Mouse (Mus musculus) neural tube, embryonic 11.5 days (tissue): ENCODE data around the gene Ptprd. TPM values are rescaled to one million over a fixed set of nuclear protein-coding genes. Genes with fewer than 3 reads are reported as not detected.

Source experiments
- ATAC-seq: fragments of 200-750 bp; cut with Nextera tagmentation; 2 replicates; pipeline ENCODE4 v1.8.0; 2017; ENCODE audit warnings: moderate number of reproducible peaks, mild to moderate bottlenecking, moderate TSS enrichment, moderate library complexity; ENCODE audit not compliant: insufficient read depth, low FRiP score, low TSS enrichment
- DNase-seq: peaks from one replicate; pipeline ENCODE4 v3.0.0-alpha.2; 2015; ENCODE audit warnings: low spot score
- H3K27ac ChIP-seq: fragments of 300-500 bp; sonication (generic); 2 replicates; pipeline ENCODE4 v1.5.1; 2014; ENCODE audit warnings: low read depth, mild to moderate bottlenecking, low read length
- H3K27me3 ChIP-seq: fragments of 300-500 bp; sonication (generic); 2 replicates; pipeline ENCODE4 v1.6.1; 2014; ENCODE audit warnings: mild to moderate bottlenecking, low read length, mixed read lengths; ENCODE audit not compliant: control insufficient read depth, insufficient read depth
- H3K36me3 ChIP-seq: fragments of 300-500 bp; sonication (generic); 2 replicates; pipeline ENCODE4 v1.6.1; 2014; ENCODE audit warnings: mild to moderate bottlenecking, low read length, moderate library complexity, mixed read lengths; ENCODE audit not compliant: control insufficient read depth, insufficient read depth
- H3K4me1 ChIP-seq: fragments of 300-500 bp; sonication (generic); 2 replicates; pipeline ENCODE4 v1.6.1; 2014; ENCODE audit warnings: low read length, mixed read lengths; ENCODE audit not compliant: control insufficient read depth, insufficient read depth
- H3K4me2 ChIP-seq: fragments of 300-500 bp; sonication (generic); 2 replicates; pipeline ENCODE4 v1.6.1; 2014; ENCODE audit warnings: low read depth, mild to moderate bottlenecking, moderate library complexity
- H3K4me3 ChIP-seq: fragments of 300-500 bp; sonication (generic); 2 replicates; pipeline ENCODE4 v1.5.1; 2014; ENCODE audit warnings: low read depth, low read length
- H3K9ac ChIP-seq: fragments of 300-500 bp; sonication (generic); 2 replicates; pipeline ENCODE4 v1.6.1; 2014; ENCODE audit warnings: mild to moderate bottlenecking, low read length
- H3K9me3 ChIP-seq: fragments of 300-500 bp; sonication (generic); 2 replicates; pipeline ENCODE4 v1.6.1; 2016; ENCODE audit warnings: low read length; ENCODE audit not compliant: control insufficient read depth
- WGBS: fragments of 180-500 bp; shearing (Covaris S2); extraction: QIAGEN DNeasy Blood & Tissue Kit; methylation state at CpG from one replicate; pipeline ENCODE4 v1.1.7; 2014; 5-methylcytosine and 5-hydroxymethylcytosine counted together
- polyA plus RNA-seq: library from polyadenylated mRNA; unstranded; fragments of >200 nt; fragmentation: Nextera tagmentation; extraction: Ambion mirVana; gene quantifications from 2 replicates; pipeline ENCODE4 v1.2.1, GENCODE M21; 2014

Gene Ptprd
- polyA plus RNA-seq, 1 experiment from 2014 or later, result 41.2 TPM

DNA sequence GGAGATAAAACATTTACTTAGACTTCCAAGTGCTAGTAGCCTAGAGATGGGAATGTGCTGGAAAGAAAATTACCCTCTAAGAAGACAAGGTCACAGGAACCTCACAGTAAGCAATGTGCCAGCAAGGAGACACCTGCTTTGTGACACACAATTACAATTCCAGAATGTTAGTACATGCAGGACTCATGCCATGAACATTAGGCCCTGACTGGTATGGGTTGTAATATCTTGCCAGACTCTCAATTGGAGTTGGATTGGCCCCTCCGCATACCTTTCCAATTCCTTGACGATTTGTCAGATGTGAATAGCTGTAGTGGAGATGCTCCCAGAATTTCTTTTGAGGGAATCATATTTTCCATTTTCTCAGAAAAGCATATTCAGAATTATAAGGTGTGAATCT is 547.0 kb downstream of the Ptprd start:
- no peak overlapping the region for H3K27ac ChIP-seq
- no peaks in the 10 kb centered on the region for H3K36me3 ChIP-seq
- H3K9ac ChIP-seq, result no peak overlapping the region
- no peak for DNase-seq
- H3K9me3 ChIP-seq, result no peaks in the 10 kb centered on the region
- no peak overlapping the region for H3K4me3 ChIP-seq
- H3K4me1 ChIP-seq, result no peaks in the 10 kb centered on the region
- ATAC-seq, result no peak
- H3K4me2 ChIP-seq, result no peak overlapping the region
- H3K27me3 ChIP-seq, result no peaks in the 10 kb centered on the region
- WGBS, result 94% methylated on average over 2 of the region's 2 CpGs

DNA sequence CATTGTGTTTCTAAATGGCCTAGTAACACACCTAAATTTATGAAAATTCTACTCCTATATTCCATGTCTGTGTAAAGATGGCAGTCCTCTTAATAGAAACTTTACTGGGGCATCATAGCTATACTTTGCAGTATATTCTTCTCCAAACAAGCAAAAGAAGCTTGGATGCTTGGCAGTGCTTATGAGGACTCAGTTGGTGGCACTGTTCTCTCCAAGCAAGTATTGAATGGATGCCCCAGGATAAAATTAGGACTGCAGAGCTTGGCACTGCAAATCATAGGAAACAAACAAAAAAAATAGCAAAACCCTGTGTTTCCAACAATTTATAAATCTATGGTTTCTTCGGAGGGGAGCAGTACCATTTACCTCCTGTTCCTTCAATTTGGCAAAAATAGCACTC is 549.5 kb downstream of the Ptprd start:
- no peak for ATAC-seq
- DNase-seq, result no peak
- H3K4me3 ChIP-seq, result no peak overlapping the region
- H3K27me3 ChIP-seq, result no peaks in the 10 kb centered on the region
- WGBS, result 95% methylated on average over 1 of the region's 1 CpGs
- H3K9ac ChIP-seq, result no peak overlapping the region
- no peaks in the 10 kb centered on the region for H3K36me3 ChIP-seq
- no peaks in the 10 kb centered on the region for H3K9me3 ChIP-seq
- no peak overlapping the region for H3K4me2 ChIP-seq
- H3K27ac ChIP-seq, result no peak overlapping the region
- H3K4me1 ChIP-seq, result no peaks in the 10 kb centered on the region

DNA sequence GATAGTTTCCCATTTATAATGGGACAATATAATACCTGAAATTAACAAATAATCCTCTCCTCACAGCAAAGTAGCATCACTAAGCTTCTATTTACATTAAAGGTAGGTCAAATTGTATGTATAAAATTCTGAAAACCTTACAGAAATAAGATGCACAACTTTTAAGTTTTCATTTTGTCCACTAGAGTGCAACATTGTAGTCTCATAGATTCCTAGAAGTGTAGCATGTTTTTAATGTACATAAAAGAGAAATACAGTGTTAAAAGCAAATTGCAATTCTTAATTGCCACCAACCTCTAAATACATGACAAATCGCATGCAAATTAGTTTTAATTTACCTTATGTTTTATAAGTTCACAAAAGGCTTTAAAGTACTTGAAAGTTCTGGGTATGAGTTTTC is 556.1 kb downstream of the Ptprd start:
- no peak overlapping the region for H3K4me2 ChIP-seq
- H3K36me3 ChIP-seq, result no peaks in the 10 kb centered on the region
- DNase-seq (no peak), ATAC-seq (no peak)
- 81% methylated on average over 1 of the region's 1 CpGs for WGBS
- no peak overlapping the region for H3K9ac ChIP-seq
- H3K27ac ChIP-seq, result no peak overlapping the region
- H3K4me1 ChIP-seq, result no peaks in the 10 kb centered on the region
- H3K27me3 ChIP-seq, result no peaks in the 10 kb centered on the region
- H3K4me3 ChIP-seq, result no peak overlapping the region
- H3K9me3 ChIP-seq, result no peaks in the 10 kb centered on the region

DNA sequence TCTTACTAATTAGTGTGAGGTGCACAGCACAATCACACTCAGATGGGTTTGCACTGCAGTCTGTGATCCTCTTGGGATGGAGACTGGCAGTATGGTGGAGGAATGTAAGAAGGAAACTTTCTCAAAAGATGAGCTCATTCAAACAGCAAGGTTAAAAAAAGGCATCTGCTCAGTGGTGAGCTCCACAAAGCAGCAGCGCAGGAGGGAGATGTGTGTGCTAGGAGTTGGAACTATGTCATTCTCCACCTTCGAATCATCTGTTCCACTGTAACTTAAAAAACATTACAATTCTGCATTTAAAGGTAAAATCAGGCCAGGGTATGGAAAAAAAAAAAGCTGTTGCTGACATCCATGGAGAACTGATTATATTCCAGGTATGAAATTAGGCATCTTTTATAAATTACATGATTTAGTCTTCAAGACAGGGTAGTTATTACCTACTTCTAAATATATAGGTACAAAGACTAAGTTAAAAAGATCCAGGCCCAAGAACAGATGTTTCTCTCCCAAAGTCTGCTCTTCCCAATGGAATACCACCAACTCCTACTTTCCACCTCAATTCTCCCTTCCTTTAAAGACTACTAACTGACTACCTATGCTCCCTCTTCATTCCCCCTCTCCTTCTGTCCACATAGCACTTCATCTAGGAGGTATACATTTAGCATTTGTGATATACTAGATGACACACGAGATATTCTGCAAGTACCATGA is 562.0 kb downstream of the Ptprd start:
- Histone ChIP-seq H3K27me3 (no peaks in the 10 kb centered on the region), H3K4me3 (no peak overlapping the region), H3K27ac (no peak overlapping the region), H3K4me1 (no peaks in the 10 kb centered on the region), H3K36me3 (no peaks in the 10 kb centered on the region), H3K9ac (no peak overlapping the region), H3K4me2 (no peak overlapping the region), H3K9me3 (no peaks in the 10 kb centered on the region)
- 89% methylated on average over 3 of the region's 3 CpGs for WGBS
- ATAC-seq (no peak), DNase-seq (no peak)

DNA sequence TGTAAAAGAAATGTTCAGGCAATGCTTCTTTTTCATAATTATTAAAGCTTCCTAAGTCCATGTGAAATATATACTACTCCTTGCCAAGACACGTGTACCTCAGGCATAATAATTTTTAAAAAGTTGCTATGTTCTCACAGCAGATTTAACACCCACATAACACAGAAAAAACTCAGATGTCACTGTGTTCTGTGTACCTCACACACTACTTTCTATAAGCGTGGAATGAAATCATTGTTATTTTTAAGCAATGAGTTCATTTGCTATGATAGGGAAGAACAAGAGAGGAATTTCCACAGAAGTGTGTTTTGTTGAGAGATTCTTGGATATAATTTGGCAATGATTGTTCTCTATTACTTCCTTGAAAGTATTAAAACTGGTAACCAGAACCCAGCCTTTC is 562.9 kb downstream of the Ptprd start:
- no peak overlapping the region for H3K4me3 ChIP-seq
- H3K4me1 ChIP-seq, result no peaks in the 10 kb centered on the region
- no peak for ATAC-seq
- no peak overlapping the region for H3K4me2 ChIP-seq
- DNase-seq, result no peak
- H3K9ac ChIP-seq, result no peak overlapping the region
- no peaks in the 10 kb centered on the region for H3K9me3 ChIP-seq
- H3K27me3 ChIP-seq, result no peaks in the 10 kb centered on the region
- no peak overlapping the region for H3K27ac ChIP-seq
- 94% methylated on average over 2 of the region's 2 CpGs for WGBS
- H3K36me3 ChIP-seq, result no peaks in the 10 kb centered on the region

DNA sequence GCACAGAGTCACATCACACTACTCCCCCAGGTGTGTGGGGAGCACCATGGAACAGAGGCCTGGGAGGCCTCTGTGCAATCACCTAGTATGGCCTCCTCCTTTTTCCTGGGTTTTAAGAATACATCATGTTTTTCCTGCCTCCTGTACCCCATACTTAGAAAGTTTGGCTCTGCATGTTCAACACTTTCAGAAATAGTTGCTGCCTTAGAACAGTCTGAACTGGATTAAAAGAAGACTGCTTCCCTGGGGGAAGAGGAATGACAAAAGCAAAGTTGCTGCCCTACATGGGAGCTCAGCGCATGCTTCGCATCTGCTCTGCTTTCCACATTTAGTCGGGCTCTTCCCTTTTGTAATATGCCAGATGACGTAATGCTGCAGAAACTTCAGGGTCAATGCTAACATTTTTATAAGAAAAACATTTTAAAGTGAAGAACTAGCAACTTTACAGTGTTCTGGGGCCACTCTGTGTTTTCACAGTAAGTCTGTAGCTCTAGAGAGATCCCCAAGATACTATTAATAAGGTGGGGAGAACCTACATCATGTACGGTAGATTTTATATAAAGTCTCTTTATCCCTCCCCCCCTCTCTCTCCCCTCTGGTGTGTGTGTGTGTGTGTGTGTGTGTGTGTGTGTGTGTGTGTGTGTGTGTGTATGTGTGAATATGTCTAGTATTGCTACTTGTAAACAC is 564.2 kb downstream of the Ptprd start:
- Histone ChIP-seq H3K27ac (no peak overlapping the region), H3K36me3 (no peaks in the 10 kb centered on the region), H3K9ac (no peak overlapping the region), H3K27me3 (no peaks in the 10 kb centered on the region), H3K9me3 (no peaks in the 10 kb centered on the region), H3K4me3 (no peak overlapping the region), H3K4me2 (no peak overlapping the region), H3K4me1 (no peaks in the 10 kb centered on the region)
- ATAC-seq (no peak), DNase-seq (no peak)
- WGBS, result 82% methylated on average over 5 of the region's 5 CpGs

DNA sequence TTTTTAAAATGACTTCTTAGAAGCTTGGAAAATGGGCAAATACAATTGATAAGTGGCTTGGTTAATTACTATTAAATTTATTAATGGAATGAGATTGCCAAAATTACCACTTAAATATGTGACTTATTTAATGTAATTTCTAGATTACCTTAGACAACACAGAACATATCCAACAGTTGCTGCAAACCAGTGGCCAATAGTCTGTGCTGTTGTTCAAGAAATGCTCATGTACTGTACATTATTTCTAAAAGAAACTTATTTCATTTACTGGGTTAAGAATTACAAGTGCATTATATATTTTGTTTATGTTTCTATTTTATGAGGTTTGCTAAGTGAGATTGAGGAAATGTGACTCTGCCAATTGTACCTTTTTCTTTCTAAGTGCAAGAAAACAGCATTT is 567.3 kb downstream of the Ptprd start:
- no peaks in the 10 kb centered on the region for H3K27me3 ChIP-seq
- no peaks in the 10 kb centered on the region for H3K36me3 ChIP-seq
- no peak overlapping the region for H3K4me3 ChIP-seq
- DNase-seq (no peak), ATAC-seq (no peak)
- no peaks in the 10 kb centered on the region for H3K4me1 ChIP-seq
- H3K9ac ChIP-seq, result no peak overlapping the region
- H3K9me3 ChIP-seq, result no peaks in the 10 kb centered on the region
- no peak overlapping the region for H3K4me2 ChIP-seq
- no peak overlapping the region for H3K27ac ChIP-seq

DNA sequence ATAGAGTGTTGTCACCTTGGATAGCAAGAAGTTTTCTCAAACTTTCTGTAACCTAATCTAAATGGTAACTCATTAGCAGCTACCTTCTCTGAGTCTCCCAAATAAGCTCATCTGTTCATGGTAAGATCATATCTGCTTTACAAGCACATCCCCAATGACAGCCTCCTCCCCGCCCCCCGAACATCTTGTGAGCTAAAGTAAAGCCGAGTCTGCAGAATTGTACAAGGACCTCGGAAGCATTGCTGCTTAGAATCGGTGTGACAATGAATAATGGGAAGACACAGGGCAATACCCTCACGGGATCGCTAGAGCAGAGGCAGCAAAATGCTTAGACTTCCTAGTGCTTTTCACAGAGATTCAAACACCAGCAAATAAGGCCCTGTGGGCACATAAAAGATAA is 571.7 kb downstream of the Ptprd start:
- no peaks in the 10 kb centered on the region for H3K36me3 ChIP-seq
- no peaks in the 10 kb centered on the region for H3K4me1 ChIP-seq
- H3K4me3 ChIP-seq, result no peak overlapping the region
- 65% methylated on average over 7 of the region's 7 CpGs for WGBS
- no peak for DNase-seq
- H3K27me3 ChIP-seq, result no peaks in the 10 kb centered on the region
- no peak for ATAC-seq
- H3K4me2 ChIP-seq, result no peak overlapping the region
- H3K27ac ChIP-seq, result no peak overlapping the region
- H3K9me3 ChIP-seq, result no peaks in the 10 kb centered on the region
- no peak overlapping the region for H3K9ac ChIP-seq

DNA sequence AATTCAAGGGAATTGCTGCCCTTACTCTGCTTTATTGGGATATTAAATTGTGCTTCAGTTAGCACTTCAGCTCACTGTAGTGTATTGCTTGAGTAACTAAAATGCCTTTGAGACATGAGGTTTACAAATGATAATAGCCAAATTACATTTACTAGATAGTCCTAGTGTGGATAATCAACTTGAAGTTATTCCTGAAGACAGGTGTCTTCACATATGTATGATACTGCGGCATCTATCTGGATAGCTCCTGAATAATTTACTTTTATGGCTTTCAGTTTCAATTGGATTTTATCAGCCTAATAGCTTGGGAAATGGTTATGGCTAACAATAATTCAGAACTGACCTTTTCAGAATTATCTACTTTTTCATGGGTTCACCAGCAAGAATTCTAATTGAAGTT is 598.6 kb downstream of the Ptprd start:
- no peak overlapping the region for H3K4me2 ChIP-seq
- ATAC-seq, result no peak

More for the DNA sequence above, 598.6 kb downstream of the Ptprd start:
- Histone ChIP-seq H3K36me3 (no peaks in the 10 kb centered on the region), H3K27me3 (no peaks in the 10 kb centered on the region), H3K27ac (no peak overlapping the region), H3K9me3 (no peaks in the 10 kb centered on the region), H3K9ac (no peak overlapping the region), H3K4me3 (no peak overlapping the region), H3K4me1 (no peaks in the 10 kb centered on the region)
- 79% methylated on average over 1 of the region's 1 CpGs for WGBS
- no peak for DNase-seq
